Mouse (Mus musculus) heart, postnatal 0 days (tissue): ENCODE measurements around the gene Cstad.

Experiments
- CTCF ChIP-seq: IDR thresholded peaks from 2 replicates; pipeline ENCODE4 v1.5.1; 2016; ENCODE audit warnings: antibody characterized with exemption, control low read depth, low read depth
- EP300 ChIP-seq: IDR thresholded peaks from 2 replicates; pipeline ENCODE4 v1.6.1; 2016; ENCODE audit warnings: antibody characterized with exemption, low read depth

GRCm38 (mm10) chr2:30547455-30548217, 47.2 kb upstream of the Cstad start:
- TF ChIP-seq CTCF (no peak), EP300 (no peak)
